Mouse (Mus musculus) hematopoietic stem cell, adult 5-6 weeks (primary cell): ENCODE measurements at regions not wholly inside any gene's neighbourhood (a gene's known extent, or its start where the extent isn't known, plus 50 kb on each side); places are given as distances from the start of the nearest gene placed in this dataset.

ENCODE experiments used
- ATAC-seq, 2 experiments: fragments of 125-278 bp in 1 of 2; replicated peaks in 1 of 2; 2 replicates each; pipeline ENCODE4 v1.8.0; 2016 to 2017; ENCODE audit warnings: inconsistent platforms in 2 of 2, mild to moderate bottlenecking in 2 of 2, moderate number of reproducible peaks in 2 of 2, low read depth in 1 of 2, moderate TSS enrichment in 1 of 2; ENCODE audit not compliant: low FRiP score in 2 of 2, poor library complexity in 2 of 2, severe bottlenecking in 2 of 2, insufficient read depth in 1 of 2, low TSS enrichment in 1 of 2

GRCm38 (mm10) chr14:48330965-48331622, 114.8 kb upstream of the Tmem260 start:
- ATAC-seq, result peak; percentile 81 to 85

GRCm38 (mm10) chr14:48331623-48332000, 114.3 kb upstream of the Tmem260 start:
- ATAC-seq, result no peak

DNA sequence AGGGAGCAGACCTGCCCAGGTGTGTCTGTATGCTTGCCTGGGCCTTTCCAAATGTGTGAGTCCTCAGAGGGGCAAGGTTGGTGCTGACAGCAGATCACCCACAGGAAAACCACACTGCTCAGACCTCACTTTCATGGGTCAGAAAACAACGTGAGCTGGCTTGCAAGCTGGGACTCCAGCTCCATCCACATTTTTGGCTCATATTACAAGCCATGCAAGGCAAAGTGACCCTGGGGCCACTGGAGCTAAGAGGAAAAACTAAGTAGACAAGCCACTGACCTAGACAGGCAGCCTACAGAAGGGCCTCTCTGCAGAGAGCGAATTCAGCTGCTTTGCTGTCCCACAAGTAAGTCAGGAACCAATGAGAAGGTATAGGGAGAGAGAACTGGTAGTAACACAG, 113.7 kb upstream of the Tmem260 start:
- no peak; a peak in 1 of 4 replicates for ATAC-seq

DNA sequence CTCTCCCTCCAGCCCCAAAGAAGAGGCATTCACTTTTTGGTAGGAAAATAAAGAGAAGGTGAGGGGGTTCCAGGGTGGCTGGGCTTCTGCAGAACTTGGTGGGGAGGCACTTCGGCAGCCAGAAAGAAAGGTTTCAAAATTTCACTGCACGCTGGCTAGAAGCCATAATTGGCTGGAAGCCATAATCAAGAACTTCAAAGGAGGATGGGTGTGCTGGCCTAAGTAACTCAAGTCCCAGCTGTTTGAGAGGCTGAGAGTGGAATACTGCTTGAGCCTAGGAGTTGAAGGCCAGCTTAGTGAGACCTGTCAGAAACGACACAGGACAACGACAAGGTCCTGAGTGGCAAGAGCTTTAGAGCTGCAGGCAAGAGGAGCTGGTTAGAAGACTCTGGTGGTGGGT, 113.3 kb upstream of the Tmem260 start:
- ATAC-seq, result no peak

DNA sequence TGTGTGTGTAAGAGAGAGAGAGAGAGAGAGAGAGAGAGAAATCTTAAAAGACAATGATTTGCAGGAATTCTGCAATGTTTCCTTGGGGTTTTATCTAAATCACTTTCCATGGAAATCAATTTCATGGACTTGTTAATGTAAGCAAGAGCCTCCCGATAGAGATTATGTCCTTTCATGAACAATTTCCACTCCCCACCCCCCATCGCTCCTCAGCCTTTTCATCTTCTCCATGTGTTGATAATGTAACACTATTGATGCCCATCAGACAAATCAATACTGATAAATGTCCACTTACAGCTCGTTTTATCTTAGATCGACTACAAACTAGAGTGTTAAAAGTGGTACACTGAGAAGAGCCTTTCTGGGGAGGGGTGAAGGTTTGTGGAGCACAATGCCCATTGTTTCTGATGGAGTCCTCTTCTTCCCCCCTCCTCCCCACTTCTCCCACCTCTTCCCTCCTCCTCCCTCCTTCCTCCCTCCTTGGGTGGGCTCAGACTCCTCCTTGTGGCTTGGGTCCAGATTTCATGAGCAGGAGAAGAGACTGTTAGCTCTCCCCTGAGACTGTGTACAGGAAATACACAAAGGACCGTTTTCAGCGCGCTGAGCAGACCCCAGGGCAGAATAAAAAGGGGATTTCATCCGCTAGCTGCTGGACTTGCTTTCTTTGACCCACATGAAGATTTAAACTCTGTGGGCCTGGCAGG, 111.7 kb upstream of the Tmem260 start:
- no peak for ATAC-seq

DNA sequence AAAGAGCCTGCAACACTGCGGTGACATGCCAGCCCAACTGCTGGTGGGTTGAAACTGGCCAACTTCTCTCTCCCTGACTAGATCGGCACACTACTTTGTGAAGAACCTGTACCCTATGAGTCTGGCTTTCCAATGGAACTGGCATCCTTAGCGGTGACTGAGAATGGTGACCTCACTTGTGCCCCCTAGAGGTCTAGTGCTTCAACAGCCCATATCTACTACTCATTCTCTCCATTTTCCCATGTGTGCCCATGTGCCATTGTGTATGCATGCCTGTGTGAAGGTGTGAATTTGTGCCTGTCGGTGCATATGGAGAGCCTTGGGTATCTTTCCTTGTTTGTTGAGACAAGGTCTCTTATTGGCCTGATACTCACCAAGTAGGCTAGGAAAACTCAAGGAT, 106.5 kb upstream of the Tmem260 start:
- ATAC-seq, result no peak

DNA sequence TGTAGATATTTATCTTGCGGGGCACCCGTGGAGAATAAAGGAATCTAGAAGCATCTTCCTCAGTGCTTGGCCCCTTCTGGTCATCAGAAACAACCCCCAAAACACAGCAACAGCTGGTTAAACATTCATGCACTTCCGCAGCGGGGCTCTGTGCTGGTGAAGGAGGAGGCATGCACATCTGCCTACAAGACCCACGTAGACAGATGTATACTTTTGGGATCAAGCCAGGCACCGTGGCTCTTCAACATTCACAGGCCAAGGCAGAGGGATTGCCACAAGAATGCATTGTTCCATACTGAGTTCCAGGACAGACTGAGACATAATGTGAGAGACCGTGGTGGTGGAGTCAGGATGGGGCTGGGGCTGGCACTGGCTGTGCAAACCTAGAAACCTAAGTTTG, 103.0 kb upstream of the Tmem260 start:
- no peak for ATAC-seq

- ATAC-seq, result no peak
These were observed 100.0 kb upstream of the Tmem260 start for GRCm38 (mm10) chr14:48345956-48346355.

DNA sequence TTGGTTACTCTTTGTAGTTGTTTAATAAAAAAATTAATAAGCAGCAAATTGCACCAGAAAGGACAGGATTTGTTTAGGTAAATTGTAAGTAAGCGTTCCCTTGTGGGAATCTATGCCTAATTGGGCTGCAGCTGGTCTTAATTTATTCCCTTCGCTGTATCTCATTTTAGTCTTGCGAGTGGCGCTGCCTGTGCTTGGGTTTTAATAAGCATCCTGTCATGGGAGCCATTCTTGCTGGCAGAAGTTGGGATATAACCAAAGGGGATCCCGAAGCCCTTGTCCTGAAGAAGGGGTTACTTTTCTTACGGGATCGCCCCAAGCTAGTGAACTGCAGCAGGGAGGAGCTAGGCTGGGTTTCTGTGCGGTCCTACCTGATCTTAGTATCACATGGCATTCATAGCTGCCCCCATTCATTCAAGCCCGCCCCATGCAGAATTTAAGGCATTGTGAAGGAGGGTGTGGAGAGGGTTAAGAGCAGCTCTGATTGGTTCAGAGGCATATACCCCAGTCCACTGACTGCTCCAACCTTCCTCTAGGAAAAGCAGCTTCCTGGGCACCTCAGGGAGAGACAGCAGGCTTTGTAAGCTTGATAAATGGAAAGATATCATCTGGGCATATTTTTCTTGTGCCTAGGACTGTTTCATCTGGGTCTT, 96.4 kb upstream of the Tmem260 start:
- ATAC-seq, result no peak

DNA sequence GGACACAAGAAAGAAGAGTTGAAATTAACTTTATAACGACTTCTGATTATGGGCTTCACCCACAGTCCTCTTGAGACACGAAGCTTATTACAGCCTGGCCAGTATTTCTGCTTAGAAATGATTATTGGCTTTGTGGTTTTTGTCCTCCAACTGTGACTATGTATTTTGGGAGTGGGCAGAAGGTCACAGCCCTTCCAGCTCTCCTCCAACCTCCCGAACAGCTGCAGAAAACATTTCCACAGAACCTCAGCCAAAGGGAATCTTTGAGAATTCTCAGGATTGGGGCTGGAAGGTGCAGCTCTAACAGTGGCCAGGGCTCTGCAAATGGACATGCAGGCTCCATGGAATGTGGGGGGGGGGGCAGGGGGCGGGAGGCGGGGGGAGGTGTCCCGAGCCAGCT, 94.3 kb upstream of the Tmem260 start:
- ATAC-seq, result no peak

GRCm38 (mm10) chr14:48352825-48353224, 93.1 kb upstream of the Tmem260 start:
- ATAC-seq, result no peak

- no peak for ATAC-seq
These were observed 91.7 kb upstream of the Tmem260 start for GRCm38 (mm10) chr14:48354176-48354575.

GRCm38 (mm10) chr14:48357441-48357840, 88.5 kb upstream of the Tmem260 start:
- no peak for ATAC-seq

GRCm38 (mm10) chr14:48358487-48359159, 87.3 kb upstream of the Tmem260 start:
- ATAC-seq, result peak in 1 of 2 experiments; percentile 62; a peak in 1 of 4 replicates

- ATAC-seq, result no peak
These were observed 84.1 kb upstream of the Tmem260 start for GRCm38 (mm10) chr14:48361820-48362219.

DNA sequence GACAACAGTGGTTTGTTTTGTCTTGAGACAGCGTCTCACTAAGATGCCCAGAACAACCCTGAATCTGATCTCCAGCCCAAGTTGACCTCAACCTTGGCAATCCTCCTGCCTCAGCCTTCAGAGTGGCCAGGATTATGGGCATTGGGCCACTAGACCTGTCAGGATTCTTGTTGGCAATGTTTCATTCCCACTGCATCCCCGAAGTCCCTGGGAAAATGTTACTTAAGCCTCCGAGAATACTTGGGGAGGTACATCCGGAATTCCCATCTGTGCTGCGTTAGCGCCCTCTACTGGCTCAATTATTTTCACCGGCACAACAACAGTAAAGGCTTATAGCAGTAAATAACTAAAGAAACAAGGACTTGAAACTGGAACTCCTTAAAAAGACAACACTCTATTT, 78.9 kb upstream of the Tmem260 start:
- no peak for ATAC-seq

- peak in 1 of 2 experiments; percentile 51; a peak in 1 of 4 replicates for ATAC-seq
These were observed 75.6 kb upstream of the Tmem260 start for GRCm38 (mm10) chr14:48370322-48370721.

DNA sequence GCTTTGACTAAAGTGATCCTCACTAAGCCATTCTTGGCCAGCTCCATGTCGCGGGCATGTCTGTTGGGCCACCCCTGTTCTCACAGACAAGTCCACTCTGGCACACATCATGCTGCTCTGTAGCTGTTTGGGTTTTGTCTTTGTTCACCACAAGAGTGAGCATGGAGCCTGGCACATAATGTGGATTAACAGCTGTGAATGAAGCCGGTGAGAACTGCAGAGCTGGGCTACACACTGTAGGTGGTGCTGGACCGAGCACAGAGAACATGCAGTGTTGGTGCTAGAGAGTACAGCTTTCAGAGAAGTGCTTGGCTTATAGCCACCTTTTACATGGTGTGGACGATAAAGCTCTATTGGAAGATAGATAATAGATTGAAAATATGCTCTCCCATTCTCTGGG, 74.2 kb upstream of the Tmem260 start:
- ATAC-seq, result no peak
